Mouse (Mus musculus) liver, embryonic 14.5 days (tissue): ENCODE results near the gene Mogs.

ENCODE experiments used
- CTCF ChIP-seq: IDR thresholded peaks from 2 replicates; pipeline ENCODE4 v1.5.1; 2016; ENCODE audit warnings: antibody characterized with exemption, low read depth, control low read depth
- EP300 ChIP-seq: IDR thresholded peaks from 2 replicates; pipeline ENCODE4 v1.6.1; 2016; ENCODE audit warnings: antibody characterized with exemption, low read depth

- TF ChIP-seq CTCF = no peak
- TF ChIP-seq EP300 = no peak
Measured at GRCm38 (mm10) chr6:83086121-83087035, 28.9 kb upstream of the Mogs start, which contains the start of gene Lbx2.
